26 mouse cellular contexts compared by ENCODE assay signal in genomic region chr10:19291474-19291873, GRCm38 (mm10).
"Had no signal": no experiment of that assay in that cellular context is flagged by ENCODE, and none has a peak within 500 bp of the region (broad histone marks: within the 10 kb centered on the region; RNA-seq: fewer than 3 reads in every experiment).

No protein-coding gene starts in this region.

- H3K27ac ChIP-seq: heart, embryonic 10.5 days; hindbrain, embryonic 10.5 days; hindbrain, embryonic 12.5 days; hindbrain, embryonic 14.5 days; intestine, embryonic 15.5 days; kidney, embryonic 15.5 days; kidney, postnatal 0 days; limb, embryonic 13.5 days; limb, embryonic 15.5 days; liver, embryonic 12.5 days had no signal

- H3K4me2 ChIP-seq: heart, embryonic 12.5 days; hindbrain, embryonic 12.5 days; hindbrain, embryonic 14.5 days; intestine, embryonic 15.5 days; kidney, embryonic 15.5 days; limb, embryonic 13.5 days; limb, embryonic 15.5 days; liver, embryonic 12.5 days had no signal

- ATAC-seq: hindbrain, embryonic 16.5 days; inflammation-experienced regulatory T-cells, adult 6 months; intestine, embryonic 15.5 days; intestine, postnatal 0 days; liver, embryonic 12.5 days had no signal

- DNase-seq: gastrocnemius, postnatal 14 days; gastrocnemius, postnatal 36 days; heart, adult 18-20 months; heart, postnatal 10 days; heart, postnatal 4 days; kidney, adult 2 months; kidney, adult 9 months; kidney, postnatal 14 days; kidney, postnatal 36 days; layer of hippocampus, adult 9-11 months; layer of hippocampus, postnatal 36 days; left cerebral cortex, postnatal 4 days had no signal

- H3K9ac ChIP-seq: heart, embryonic 12.5 days; hindbrain, embryonic 12.5 days; hindbrain, embryonic 14.5 days; intestine, embryonic 15.5 days; kidney, embryonic 15.5 days; limb, embryonic 13.5 days; limb, embryonic 15.5 days; liver, embryonic 12.5 days had no signal

- H3K9me3 ChIP-seq: heart, embryonic 10.5 days; heart, embryonic 12.5 days; hindbrain, embryonic 10.5 days; hindbrain, embryonic 12.5 days; intestine, embryonic 15.5 days; kidney, embryonic 15.5 days; limb, embryonic 13.5 days; limb, embryonic 15.5 days; liver, embryonic 12.5 days had no signal

- H3K27me3 ChIP-seq: heart, embryonic 12.5 days; hindbrain, embryonic 12.5 days; intestine, embryonic 15.5 days; kidney, embryonic 15.5 days; limb, embryonic 15.5 days; liver, embryonic 12.5 days had no signal

- H3K36me3 ChIP-seq: heart, embryonic 10.5 days; heart, embryonic 12.5 days; hindbrain, embryonic 10.5 days; hindbrain, embryonic 12.5 days; intestine, embryonic 15.5 days; kidney, embryonic 15.5 days; limb, embryonic 13.5 days; limb, embryonic 15.5 days; liver, embryonic 12.5 days had no signal

- H3K4me3 ChIP-seq: heart, embryonic 10.5 days; heart, embryonic 12.5 days; hindbrain, embryonic 10.5 days; hindbrain, embryonic 12.5 days; intestine, embryonic 15.5 days; kidney, embryonic 15.5 days; limb, embryonic 13.5 days; limb, embryonic 15.5 days; liver, embryonic 12.5 days had no signal

- H3K4me1 ChIP-seq: heart, embryonic 12.5 days; hindbrain, embryonic 10.5 days; hindbrain, embryonic 12.5 days; intestine, embryonic 15.5 days; kidney, embryonic 15.5 days; limb, embryonic 13.5 days; limb, embryonic 15.5 days; liver, embryonic 12.5 days had no signal
